Mouse (Mus musculus) T-helper 17 cell (primary cell): ENCODE data around the gene Lin7b.

ENCODE experiments used
- in situ Hi-C, 2 experiments: fragments of 300-600 bp; cut with MboI, MseI; formaldehyde crosslinking; loops; 1 replicate in 1 of 2; 2 replicates in 1 of 2; pipeline ENCODE4 v1.15.1; 2025; ENCODE audit warnings: high pct_unique_total_duplicates in 2 of 2

Gene Lin7b

GRCm38 (mm10) chr7:45355318-45356020 lies 14.9 kb downstream of the Lin7b start:
- in situ Hi-C loops = no loop called here

GRCm38 (mm10) chr7:45353041-45353440 lies 17.3 kb downstream of the Lin7b start:
- in situ Hi-C loops = no loop called here

GRCm38 (mm10) chr7:45346905-45347304 lies 23.5 kb downstream of the Lin7b start:
- in situ Hi-C loops = no loop called here

- in situ Hi-C loops = no loop called here
Measured at GRCm38 (mm10) chr7:45343543-45343942, 26.8 kb downstream of the Lin7b start.

GRCm38 (mm10) chr7:45342081-45342480 lies 28.3 kb downstream of the Lin7b start:
- in situ Hi-C loops = no loop called here

- in situ Hi-C loops = no loop called here
Measured at GRCm38 (mm10) chr7:45341303-45341702, 29.1 kb downstream of the Lin7b start.

- in situ Hi-C loops = no loop called here
Measured at GRCm38 (mm10) chr7:45340669-45341068, 29.7 kb downstream of the Lin7b start.

GRCm38 (mm10) chr7:45340066-45340442 lies 30.3 kb downstream of the Lin7b start:
- in situ Hi-C loops = no loop called here

GRCm38 (mm10) chr7:45339410-45340065 lies 30.8 kb downstream of the Lin7b start:
- in situ Hi-C loops = no loop called here

GRCm38 (mm10) chr7:45338161-45338911 lies 32.0 kb downstream of the Lin7b start:
- in situ Hi-C loops = no loop called here

- in situ Hi-C loops = no loop called here
Measured at GRCm38 (mm10) chr7:45337469-45337868, 32.9 kb downstream of the Lin7b start.

GRCm38 (mm10) chr7:45336319-45336718 lies 34.1 kb downstream of the Lin7b start:
- in situ Hi-C loops = no loop called here

GRCm38 (mm10) chr7:45335056-45335455 lies 35.3 kb downstream of the Lin7b start, which contains the start of gene Hrc:
Gene Hrc, plus strand, starts transcription at chr7:45335290.
- in situ Hi-C loops = no loop called here

- in situ Hi-C loops = no loop called here
Measured at GRCm38 (mm10) chr7:45334605-45335004, 35.8 kb downstream of the Lin7b start.

- in situ Hi-C loops = no loop called here
Measured at GRCm38 (mm10) chr7:45333431-45333982, 36.9 kb downstream of the Lin7b start, which contains the start of gene Trpm4. Gene Trpm4, minus strand, starts transcription at chr7:45333780.

- in situ Hi-C loops = no loop called here
Measured at GRCm38 (mm10) chr7:45332685-45333425, 37.5 kb downstream of the Lin7b start.

GRCm38 (mm10) chr7:45331502-45331901 lies 38.9 kb downstream of the Lin7b start:
- in situ Hi-C loops = no loop called here

- in situ Hi-C loops = no loop called here
Measured at GRCm38 (mm10) chr7:45328841-45329475, 41.4 kb downstream of the Lin7b start.

- in situ Hi-C loops = no loop called here
Measured at GRCm38 (mm10) chr7:45325800-45326199, 44.6 kb downstream of the Lin7b start.

GRCm38 (mm10) chr7:45323069-45323468 lies 47.3 kb downstream of the Lin7b start:
- in situ Hi-C loops = no loop called here

GRCm38 (mm10) chr7:45322245-45322644 lies 48.1 kb downstream of the Lin7b start:
- in situ Hi-C loops = no loop called here
